ENCODE assay signal across 9 mouse cellular contexts in the genomic region with DNA sequence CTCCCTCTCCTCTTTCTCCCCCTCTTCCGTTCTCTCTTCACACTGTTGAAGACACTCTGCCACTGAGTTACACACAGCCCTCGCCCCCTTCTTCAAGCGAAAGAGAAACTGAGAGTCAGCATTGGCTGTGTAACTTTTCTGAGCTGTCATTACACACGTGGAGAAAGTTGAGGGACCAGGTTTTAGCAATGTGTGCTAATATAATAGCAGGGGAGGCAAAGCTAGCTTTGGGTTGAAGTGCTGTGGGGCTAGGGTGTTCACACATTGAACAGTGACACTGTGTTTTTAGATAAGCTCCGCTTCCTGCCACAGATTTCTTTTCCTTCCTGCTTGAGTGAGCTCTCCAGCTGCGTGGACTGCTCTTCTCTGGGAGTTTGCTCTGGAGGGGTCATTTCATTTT. TPM values are rescaled to one million over a fixed set of nuclear protein-coding genes. Genes with fewer than 3 reads are reported as not detected.
DNase-seq lines count a peak whose midpoint lies in the region; ATAC-seq and TF ChIP-seq lines count a peak whose summit lies in the region.
"Had no signal": no experiment of that assay in that cellular context is flagged by ENCODE, and none has a peak within 500 bp of the region (broad histone marks: within the 10 kb centered on the region; RNA-seq: fewer than 3 reads in every experiment).

No protein-coding gene starts in this region.

- H3K27ac ChIP-seq in lung, embryonic 16.5 days (ENCODE audit: low read length): no peak overlapping the region
- no peak overlapping the region for H3K27ac ChIP-seq in forebrain, postnatal 0 days (ENCODE audit: low read depth, low read length)
- no peak overlapping the region for H3K27ac ChIP-seq in liver, embryonic 14.5 days

- no peak for TF ChIP-seq EP300 in liver, embryonic 14.5 days (IDR thresholded peaks at IDR 0.05; ENCODE audit: low read depth)

- WGBS in lung, embryonic 16.5 days: 22% methylated on average over 6 of the region's 6 CpGs
- 58% methylated on average over 6 of the region's 6 CpGs for WGBS in forebrain, postnatal 0 days
- WGBS in liver, embryonic 14.5 days (ENCODE audit: insufficient replicate concordance): 11% methylated on average over 6 of the region's 6 CpGs

- TF ChIP-seq CTCF in forebrain, postnatal 0 days (IDR thresholded peaks at IDR 0.05; ENCODE audit: low read depth): no peak
- TF ChIP-seq CTCF in liver, embryonic 14.5 days (IDR thresholded peaks at IDR 0.05; ENCODE audit: low read depth): no peak

- H3K27me3 ChIP-seq in lung, embryonic 16.5 days (ENCODE audit: control insufficient read depth, insufficient read depth, low read depth, low read length): no peaks in the 10 kb centered on the region
- no peaks in the 10 kb centered on the region for H3K27me3 ChIP-seq in forebrain, postnatal 0 days (ENCODE audit: insufficient read depth, low read length)
- no peaks in the 10 kb centered on the region for H3K27me3 ChIP-seq in liver, embryonic 14.5 days (ENCODE audit: control insufficient read depth, insufficient read depth, low read length)

- no peaks in the 10 kb centered on the region for H3K9me3 ChIP-seq in lung, embryonic 16.5 days (ENCODE audit: control insufficient read depth, low read length)
- no peaks in the 10 kb centered on the region for H3K9me3 ChIP-seq in forebrain, postnatal 0 days (ENCODE audit: low read length)
- no peaks in the 10 kb centered on the region for H3K9me3 ChIP-seq in liver, embryonic 14.5 days (ENCODE audit: control insufficient read depth, low read length)

- no peak overlapping the region for H3K9ac ChIP-seq in lung, embryonic 16.5 days (ENCODE audit: low read length)
- no peak overlapping the region for H3K9ac ChIP-seq in forebrain, postnatal 0 days
- no peak overlapping the region for H3K9ac ChIP-seq in liver, embryonic 14.5 days (replicated peaks)

- peak overlapping the region; percentile 79 for H3K4me3 ChIP-seq in lung, embryonic 16.5 days (ENCODE audit: low read length)
- H3K4me3 ChIP-seq in forebrain, postnatal 0 days (ENCODE audit: low read depth, low read length): peak overlapping the region; percentile 5; the same call in 1 of the 2 replicates
- no peak overlapping the region; a peak in 1 of 4 replicates for H3K4me3 ChIP-seq in liver, embryonic 14.5 days (ENCODE audit: insufficient read depth in 1 of 2, low read depth in 2 of 2, low read length in 2 of 2)

- no peak for ATAC-seq in lung, embryonic 16.5 days (ENCODE audit: low read depth)
- ATAC-seq in forebrain, postnatal 0 days: no peak
- no peak for ATAC-seq in liver, embryonic 14.5 days (ENCODE audit: insufficient read depth)

- peak overlapping the region; percentile 85 for H3K4me2 ChIP-seq in lung, embryonic 16.5 days (ENCODE audit: low read depth, low read length)
- H3K4me2 ChIP-seq in forebrain, postnatal 0 days (ENCODE audit: low read depth): peak overlapping the region; percentile 96
- H3K4me2 ChIP-seq in liver, embryonic 14.5 days (ENCODE audit: low read depth): peak overlapping the region; percentile 76

- H3K4me1 ChIP-seq in lung, embryonic 16.5 days (replicated peaks; ENCODE audit: control insufficient read depth, insufficient read depth, low read length): peaks cover 22% of the 10 kb centered on the region
- H3K4me1 ChIP-seq in forebrain, postnatal 0 days (ENCODE audit: insufficient read depth): peaks cover 13% of the 10 kb centered on the region
- peaks cover 15% of the 10 kb centered on the region in 2 experiments for H3K4me1 ChIP-seq in liver, embryonic 14.5 days (replicated peaks; ENCODE audit: control insufficient read depth in 2 of 2, insufficient read depth in 2 of 2, low read length in 1 of 2)

- no peaks in the 10 kb centered on the region for H3K36me3 ChIP-seq in lung, embryonic 16.5 days (ENCODE audit: control insufficient read depth, insufficient read depth, low read length)
- no peaks in the 10 kb centered on the region for H3K36me3 ChIP-seq in forebrain, postnatal 0 days (ENCODE audit: insufficient read depth)
- H3K36me3 ChIP-seq in liver, embryonic 14.5 days (replicated peaks; ENCODE audit: control insufficient read depth, insufficient read depth, low read depth): no peaks in the 10 kb centered on the region

- no peak for DNase-seq in lung, postnatal 36 days
- no peak for DNase-seq in forebrain, postnatal 0 days
- no peak for DNase-seq in liver, embryonic 14.5 days (ENCODE audit: low read depth in 3 of 3, low spot score in 3 of 3)
- peak; percentile 43 for DNase-seq in thymus, postnatal 0 days (ENCODE audit: low spot score)
- DNase-seq in left cerebral cortex, adult 11 months (ENCODE audit: low spot score): no peak
- DNase-seq in kidney, adult 18-20 months: no peak
- DNase-seq in cerebellum, adult 11 months: no peak

RNA-seq across cellular contexts. Expression of a gene that starts 1.2 kb away (rescaled TPM):
- 0.85 and 1.1 TPM in 2 replicates for polyA plus RNA-seq in lung, embryonic 16.5 days (2015; fragmentation: Nextera tagmentation; extraction: Ambion mirVana)
- total RNA-seq in forebrain, postnatal 0 days (2014; rRNA removed): not detected in 2 replicates
- 0.16 and 0.74 TPM in 2 replicates for polyA plus RNA-seq in forebrain, postnatal 0 days (2015; fragmentation: Nextera tagmentation; extraction: Ambion mirVana)
- 0.09 TPM in 1 of 2 replicates, not detected in the other for polyA plus RNA-seq in liver, embryonic 14.5 days (2012; rRNA removed)
- polyA plus RNA-seq in liver, embryonic 14.5 days (2014; fragmentation: Nextera tagmentation; extraction: Ambion mirVana): not detected in 2 replicates
- 0.62 and 1.2 TPM in 2 replicates for polyA plus RNA-seq in thymus, postnatal 0 days (2015; fragmentation: Nextera tagmentation; extraction: Ambion mirVana)
- total RNA-seq: hematopoietic stem cell, adult 5-6 weeks had no signal

RNA-seq across cellular contexts. Expression of a gene that starts 1.4 kb away (rescaled TPM):
- 12.6 and 14.9 TPM in 2 replicates for polyA plus RNA-seq in lung, embryonic 16.5 days (2015; fragmentation: Nextera tagmentation; extraction: Ambion mirVana)
- total RNA-seq in forebrain, postnatal 0 days (2014; rRNA removed): 35.5 and 38.8 TPM in 2 replicates
- polyA plus RNA-seq in forebrain, postnatal 0 days (2015; fragmentation: Nextera tagmentation; extraction: Ambion mirVana): 22.4 and 29.3 TPM in 2 replicates
- 3.3 and 3.6 TPM in 2 replicates for polyA plus RNA-seq in liver, embryonic 14.5 days (2012; rRNA removed)
- polyA plus RNA-seq in liver, embryonic 14.5 days (2014; fragmentation: Nextera tagmentation; extraction: Ambion mirVana): 2.3 and 2.9 TPM in 2 replicates
- 10.7 and 13.8 TPM in 2 replicates for polyA plus RNA-seq in thymus, postnatal 0 days (2015; fragmentation: Nextera tagmentation; extraction: Ambion mirVana)

RNA-seq across cellular contexts. Expression of a gene that starts 1.6 kb away (rescaled TPM):
- polyA plus RNA-seq in lung, embryonic 16.5 days (2015; fragmentation: Nextera tagmentation; extraction: Ambion mirVana): not detected in 2 replicates
- total RNA-seq in forebrain, postnatal 0 days (2014; rRNA removed): not detected in 2 replicates
- polyA plus RNA-seq in forebrain, postnatal 0 days (2015; fragmentation: Nextera tagmentation; extraction: Ambion mirVana): not detected in 2 replicates
- not detected in 2 replicates for polyA plus RNA-seq in liver, embryonic 14.5 days (2012; rRNA removed)
- not detected in 2 replicates for polyA plus RNA-seq in liver, embryonic 14.5 days (2014; fragmentation: Nextera tagmentation; extraction: Ambion mirVana)
- not detected in 2 replicates for polyA plus RNA-seq in thymus, postnatal 0 days (2015; fragmentation: Nextera tagmentation; extraction: Ambion mirVana)
- total RNA-seq: hematopoietic stem cell, adult 5-6 weeks had no signal

Comparison
In these comparisons a context has a peak if more than half of its experiments do, and no peak if none do; other contexts are left out.
1. H3K4me3 ChIP-seq: peak in lung, embryonic 16.5 days (single experiment) and forebrain, postnatal 0 days (single experiment); none in liver, embryonic 14.5 days (0 of 2).
2. Peak in every context shown above with its lines, with median percentiles within 50 percentile points of each other: H3K4me2 ChIP-seq.